Mouse (Mus musculus): ENCODE measurements around the gene Zbtb8os.
"Not testable (repeated sequence)": the region's sequence is repeated elsewhere in the genome, so short reads cannot be mapped to it uniquely, and the experiment has no call there.

The Zbtb8os gene

DNA sequence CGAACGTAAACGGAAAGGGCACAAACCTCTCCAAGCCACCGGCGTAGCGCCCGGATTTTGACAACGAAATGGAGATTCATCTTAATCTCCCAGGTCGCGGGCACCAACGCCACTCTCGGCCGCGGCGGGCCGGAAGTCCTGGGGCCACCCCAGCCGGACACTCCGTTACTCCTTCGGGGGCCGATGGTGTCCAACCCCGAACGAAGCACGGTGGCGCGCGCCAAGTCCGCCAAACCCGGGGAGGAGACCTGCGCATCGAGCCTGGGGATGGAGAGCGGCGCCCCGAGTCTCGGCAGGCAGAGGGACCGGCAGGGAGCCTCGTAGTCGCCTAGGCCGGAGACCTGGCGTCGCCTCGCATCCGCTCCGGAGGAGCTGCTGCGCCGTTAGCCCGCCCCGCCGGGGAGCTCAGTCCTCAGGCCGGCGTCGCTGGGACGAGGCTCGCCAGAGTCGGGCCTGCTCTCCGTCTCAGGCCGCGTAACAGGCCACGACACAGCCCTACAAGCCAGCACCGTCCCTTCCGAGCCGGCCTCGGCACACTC lies 749 bp upstream of the Zbtb8os start:
- DNase-seq = no peak

DNA sequence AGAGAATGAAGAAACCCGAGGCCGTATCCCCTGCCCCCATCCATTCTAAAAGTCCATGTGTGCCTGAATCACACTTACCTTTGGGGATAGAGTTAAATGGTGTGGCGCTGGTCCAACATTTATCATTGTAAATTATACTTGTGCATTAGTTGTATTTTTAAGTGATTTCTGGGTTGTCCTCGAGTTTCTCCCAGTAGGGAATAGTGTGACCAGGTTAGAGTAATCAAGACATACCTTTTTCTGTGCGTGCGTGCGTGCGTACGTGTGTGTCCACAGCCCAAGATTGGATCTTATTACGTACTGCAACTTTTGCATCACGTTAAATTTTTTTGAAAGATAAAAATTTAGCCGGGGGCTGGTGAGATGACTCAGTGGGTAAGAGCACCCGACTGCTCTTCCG lies 796 bp downstream of the Zbtb8os start:
- DNase-seq = no peak

DNA sequence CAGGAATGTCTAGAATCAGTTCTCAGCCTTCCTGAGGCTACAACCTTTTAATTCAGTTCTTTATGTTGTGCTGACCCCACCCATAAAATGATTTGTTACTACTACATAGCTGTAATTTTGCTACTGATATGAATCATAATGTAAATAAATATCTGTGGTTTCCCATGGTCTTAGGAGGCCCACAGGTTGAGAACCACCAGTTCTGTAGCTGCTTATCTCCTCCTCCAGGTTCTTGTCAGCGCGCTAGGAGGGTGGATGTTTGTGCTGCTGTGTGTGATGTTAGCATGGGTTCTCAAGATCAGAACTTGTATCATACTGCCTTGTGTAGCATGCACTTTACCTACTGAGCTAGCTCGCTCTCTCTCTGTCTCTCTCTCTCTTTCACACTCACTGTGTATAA lies 4.2 kb downstream of the Zbtb8os start:
- no peak for DNase-seq

DNA sequence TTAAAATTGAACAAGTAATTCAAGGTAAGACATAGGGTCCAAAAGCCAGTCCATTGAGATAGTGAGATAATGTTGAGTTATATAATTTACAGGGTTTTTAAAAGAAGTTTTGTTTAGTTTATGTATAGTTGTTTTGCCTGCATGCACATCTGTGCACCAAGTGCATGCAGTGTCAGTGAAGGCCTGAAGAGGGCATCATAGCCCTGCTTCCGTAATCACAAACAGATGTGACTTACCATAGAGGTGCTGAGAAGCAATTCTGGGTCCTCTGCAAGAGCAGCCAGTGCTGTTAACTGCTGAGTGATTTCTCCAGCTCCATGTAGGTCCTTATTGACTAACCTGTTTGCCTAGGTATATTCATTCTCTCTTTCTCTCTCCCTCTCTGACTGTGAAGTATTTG lies 6.4 kb downstream of the Zbtb8os start:
- DNase-seq = no peak

DNA sequence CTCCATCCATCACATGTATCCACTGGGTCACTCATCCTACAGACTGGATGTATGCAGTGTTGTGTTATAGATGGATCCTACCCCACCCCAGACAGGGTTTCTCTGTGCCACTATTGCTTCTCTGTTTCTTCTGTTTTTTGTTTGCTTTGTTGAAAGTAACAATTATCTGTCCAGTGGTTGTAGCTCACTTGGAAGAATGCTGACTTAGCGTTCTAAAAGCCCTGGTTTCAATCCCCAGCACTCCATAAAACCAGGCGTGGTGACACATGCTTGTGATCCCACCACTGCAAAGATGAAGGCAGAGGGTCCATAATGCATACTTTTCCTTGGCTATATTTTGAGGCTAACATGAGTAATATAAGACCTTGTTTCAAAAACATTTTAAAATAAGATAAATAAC lies 7.2 kb downstream of the Zbtb8os start:
- no peak for DNase-seq

DNA sequence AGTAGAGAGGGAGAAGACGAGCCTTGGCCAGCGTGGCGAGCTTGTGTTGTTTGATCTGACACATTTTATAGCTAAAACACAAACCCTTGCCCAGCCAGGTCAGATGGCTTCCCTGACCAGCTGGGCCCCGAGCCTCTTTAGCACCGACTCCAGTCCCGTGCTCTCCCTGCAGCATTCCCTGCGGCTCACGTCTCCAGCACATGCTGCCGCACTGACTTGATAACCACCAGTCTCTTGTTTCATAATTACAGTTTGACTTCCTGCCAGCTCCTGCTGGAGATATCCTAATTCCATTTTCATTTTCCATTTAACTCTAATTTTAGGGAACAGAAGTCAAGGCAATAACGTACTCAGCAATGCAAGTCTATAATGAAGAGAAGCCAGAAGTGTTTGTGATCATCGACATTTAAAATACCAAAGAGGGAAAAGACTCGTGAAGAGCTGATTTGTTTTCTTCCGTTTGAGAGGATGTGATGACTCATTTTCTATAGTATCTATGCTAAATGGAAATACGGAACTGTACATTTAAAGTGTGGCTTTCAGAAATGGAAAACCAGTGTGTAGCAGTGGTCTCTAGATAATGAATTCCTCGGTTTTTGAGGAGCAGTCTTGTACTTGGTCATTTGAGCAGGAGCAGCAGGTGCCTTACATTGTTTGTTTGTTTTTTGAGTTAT lies 11.1 kb downstream of the Zbtb8os start:
- DNase-seq = peak; percentile 25

DNA sequence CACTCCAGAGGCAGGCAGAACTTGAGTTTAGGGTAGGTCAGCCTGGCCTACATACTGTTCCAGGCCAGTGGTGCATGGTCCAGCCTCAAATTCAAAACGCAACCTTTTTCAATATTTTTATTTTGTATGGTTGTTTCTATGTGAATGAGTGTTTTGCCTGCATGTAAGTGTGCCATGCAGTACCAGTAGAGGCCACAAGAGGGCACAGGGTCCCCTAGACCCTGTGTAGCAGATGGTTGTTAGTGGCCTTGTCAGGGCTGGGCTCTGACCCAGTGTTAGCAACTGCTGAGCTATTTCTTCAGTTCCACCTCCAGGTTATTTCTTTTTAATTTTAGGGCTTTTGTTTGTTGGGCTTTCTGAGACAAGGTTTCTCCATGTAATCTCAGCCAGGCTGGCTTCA lies 15.1 kb downstream of the Zbtb8os start:
- peak; percentile 72 for DNase-seq

DNA sequence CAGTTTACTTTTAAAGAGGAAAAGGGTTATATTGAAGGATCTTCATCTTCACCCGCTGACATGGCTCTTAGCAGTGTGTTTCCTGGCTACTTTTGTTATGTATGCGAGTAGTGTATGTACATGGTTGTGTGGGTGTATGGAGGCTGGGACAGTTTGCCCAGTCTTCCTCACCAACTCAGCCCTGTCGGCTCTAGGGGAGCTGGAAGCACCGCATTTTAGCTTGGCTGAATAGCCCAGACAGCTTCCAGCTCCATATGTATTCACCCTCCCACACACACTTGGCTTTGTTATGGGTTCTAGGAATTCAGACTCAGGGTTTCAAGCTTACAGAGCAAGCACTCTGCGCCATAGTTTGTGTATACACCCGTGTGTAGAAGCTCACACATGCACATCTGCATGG lies 15.6 kb downstream of the Zbtb8os start:
- no peak for DNase-seq

DNA sequence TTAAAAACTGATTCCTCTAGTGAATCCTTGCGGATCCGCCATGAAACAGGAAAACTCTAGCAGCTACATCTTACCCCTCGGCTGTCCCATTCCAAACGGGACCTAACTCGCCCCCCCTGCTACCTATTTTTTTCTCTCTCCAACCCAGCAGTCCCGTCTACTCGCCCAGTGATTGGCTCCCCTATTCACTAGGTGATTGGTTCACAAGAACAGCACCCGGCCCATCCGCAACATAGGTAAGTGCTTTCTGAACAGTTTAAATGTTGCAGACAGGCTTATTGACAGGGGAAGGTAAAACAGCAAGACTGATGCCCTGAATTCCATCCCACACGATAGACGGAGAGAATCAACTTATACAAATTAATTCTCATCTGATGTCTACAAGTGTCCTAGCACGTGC lies 17.7 kb downstream of the Zbtb8os start:
- no peak for DNase-seq

DNA sequence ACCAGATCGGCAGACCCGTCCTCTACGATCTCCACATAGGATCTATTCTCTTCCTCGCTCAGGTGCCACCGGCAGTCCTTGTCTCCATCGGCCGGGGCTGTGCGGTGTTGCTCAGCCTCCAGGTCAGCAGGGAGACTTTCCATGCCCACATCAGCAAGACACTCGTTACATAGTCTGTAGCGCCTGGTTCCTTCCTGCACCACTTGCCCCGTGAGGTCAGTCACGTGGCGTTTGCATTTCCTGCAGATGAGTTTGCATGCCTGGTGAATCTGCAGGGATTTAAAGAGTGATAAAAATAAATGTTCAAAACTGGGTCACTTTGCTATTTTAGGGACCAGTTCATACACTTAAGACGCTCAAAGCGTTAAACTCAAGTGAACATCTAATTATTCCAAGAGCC lies 18.7 kb downstream of the Zbtb8os start:
- no peak for DNase-seq

DNA sequence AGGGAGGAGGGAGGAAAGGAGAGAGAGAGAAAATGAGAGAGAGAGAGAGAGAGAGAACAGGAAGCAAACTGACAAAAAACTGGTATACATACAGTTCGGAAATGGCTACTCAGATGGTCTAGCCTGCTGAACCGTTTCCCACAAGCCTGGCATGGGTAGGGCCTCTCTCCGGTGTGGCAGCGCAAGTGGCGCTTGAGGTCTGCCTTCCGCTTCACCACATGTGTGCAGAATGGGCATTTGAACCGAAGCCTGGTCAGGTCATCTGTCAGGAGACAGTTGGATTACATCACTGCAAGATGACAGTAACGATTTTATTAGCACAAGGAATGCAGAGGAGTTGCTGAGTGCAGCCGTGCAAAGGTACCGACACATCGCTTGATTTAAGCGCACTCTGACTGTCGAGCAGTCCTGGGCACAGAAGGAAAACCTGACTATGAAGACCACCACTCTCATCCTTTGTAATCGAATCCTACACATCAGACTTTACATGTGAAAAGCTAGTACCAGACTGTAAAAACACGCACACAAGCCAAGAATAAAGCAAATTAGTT lies 22.2 kb downstream of the Zbtb8os start:
- no peak for DNase-seq

DNA sequence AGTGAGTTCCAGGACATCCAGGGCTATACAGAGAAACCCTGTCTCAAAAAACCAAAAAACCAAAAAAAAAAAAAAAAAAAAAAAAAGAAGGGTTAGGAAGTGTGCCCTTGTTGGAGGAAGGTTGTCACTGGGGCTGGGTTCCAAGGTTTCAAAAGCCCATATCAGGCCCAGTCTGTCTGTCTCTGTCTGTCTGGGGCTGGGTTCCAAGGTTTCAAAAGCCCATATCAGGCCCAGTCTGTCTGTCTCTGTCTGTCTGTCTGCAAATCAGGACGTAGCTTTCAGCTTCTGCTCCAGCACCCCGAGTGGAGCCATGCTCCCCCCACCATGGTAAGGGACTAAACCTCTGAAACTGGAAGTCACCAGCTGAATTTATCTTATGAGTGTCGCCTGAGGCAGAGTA lies 26.7 kb downstream of the Zbtb8os start:
- not testable (repeated sequence) for DNase-seq

DNA sequence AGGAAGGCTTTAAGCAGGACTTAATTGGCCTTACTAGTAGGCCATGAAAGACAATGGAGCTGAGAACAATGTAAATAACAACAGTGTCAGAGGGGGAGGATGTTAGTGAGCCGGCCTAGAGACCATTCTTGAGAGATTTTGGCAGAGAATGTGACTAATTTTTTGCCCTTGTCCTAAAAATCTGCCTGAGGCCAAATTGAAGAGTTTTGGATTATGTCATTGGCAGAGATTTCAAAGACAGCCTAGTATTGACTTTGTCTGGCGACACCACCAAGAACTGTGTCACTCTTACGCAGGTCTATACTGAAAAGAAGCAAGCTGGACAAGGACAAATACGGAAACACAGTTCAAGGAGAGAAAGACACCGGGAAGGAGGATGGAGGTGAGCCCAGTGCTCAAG lies 27.3 kb downstream of the Zbtb8os start:
- no peak for DNase-seq

DNA sequence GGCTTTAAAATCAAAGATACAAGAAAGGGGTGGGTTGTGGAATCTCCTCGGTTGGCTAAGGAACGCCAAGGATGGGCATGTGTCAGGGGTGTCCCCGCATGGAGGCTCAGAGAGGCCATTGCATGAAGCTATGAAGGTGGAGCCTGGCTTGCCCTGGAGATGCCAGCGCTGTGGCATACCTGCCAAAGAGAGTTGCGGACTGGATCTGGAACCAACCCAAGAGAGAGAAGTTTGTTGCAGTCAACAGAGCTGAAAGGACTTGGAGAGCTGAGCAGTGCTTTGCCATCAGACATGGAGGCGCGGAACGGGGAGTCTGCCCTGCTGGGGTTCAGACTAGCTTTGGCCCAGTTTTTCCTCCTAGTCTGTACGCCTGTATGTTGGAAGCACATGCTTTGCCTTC lies 28.0 kb downstream of the Zbtb8os start:
- DNase-seq = no peak

DNA sequence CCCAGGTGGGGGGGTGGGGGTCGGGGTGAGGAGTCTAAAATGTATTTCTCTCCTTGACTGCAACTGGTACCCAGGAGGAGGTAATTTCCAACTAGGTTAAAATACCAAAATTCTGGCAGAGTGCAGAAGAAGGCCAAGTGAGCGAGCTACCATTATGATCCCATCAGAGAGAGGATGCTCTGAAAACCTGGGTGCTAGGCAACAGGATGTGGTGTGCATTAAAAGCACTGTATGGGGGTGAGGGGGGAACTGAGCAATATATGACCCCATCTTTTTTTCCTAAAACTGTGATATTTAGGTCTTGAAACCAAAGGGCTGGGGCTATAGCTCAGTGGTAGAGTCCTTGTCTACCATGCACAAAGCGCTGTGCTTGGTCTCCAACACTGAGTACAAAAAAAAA lies 28.9 kb downstream of the Zbtb8os start:
- no peak for DNase-seq

DNA sequence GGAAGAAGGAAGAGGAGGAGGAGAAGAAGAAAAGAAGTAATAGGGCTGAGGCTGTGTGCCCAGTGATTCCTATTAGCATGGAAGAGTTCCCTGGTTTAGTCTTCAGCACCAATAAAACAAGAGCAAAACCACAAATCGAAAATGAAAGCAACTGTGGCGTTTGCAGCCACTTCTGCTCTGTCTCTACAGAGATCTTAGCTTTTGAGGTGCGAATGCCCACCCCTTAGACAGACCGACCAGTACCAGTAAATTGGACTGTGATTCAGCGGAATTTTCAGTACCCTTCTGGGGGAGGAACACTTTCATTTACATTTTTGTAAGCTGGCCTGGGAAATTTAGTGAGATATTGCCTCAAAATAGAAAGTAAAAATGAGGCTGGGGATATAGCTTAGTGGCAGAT lies 29.7 kb downstream of the Zbtb8os start:
- no peak for DNase-seq

DNA sequence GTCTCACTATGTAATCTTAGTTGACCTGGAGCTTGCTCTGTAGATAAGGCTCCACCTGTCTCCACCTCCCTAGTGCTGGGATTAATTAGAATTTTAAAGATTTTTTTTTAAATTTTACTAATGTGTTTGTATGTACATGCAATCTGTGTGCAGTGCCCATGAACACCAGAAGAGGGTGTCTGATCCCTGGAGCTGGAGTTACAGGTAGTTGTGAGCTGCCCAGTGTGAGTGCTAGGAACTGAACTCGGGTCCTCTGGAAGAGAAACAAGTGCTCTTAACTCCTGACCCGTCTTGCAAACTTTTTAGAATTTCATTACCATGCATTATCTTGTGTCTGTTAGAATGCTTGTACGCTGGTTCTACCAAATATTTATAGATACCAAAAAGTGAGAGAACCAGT lies 35.9 kb downstream of the Zbtb8os start:
- no peak for DNase-seq

DNA sequence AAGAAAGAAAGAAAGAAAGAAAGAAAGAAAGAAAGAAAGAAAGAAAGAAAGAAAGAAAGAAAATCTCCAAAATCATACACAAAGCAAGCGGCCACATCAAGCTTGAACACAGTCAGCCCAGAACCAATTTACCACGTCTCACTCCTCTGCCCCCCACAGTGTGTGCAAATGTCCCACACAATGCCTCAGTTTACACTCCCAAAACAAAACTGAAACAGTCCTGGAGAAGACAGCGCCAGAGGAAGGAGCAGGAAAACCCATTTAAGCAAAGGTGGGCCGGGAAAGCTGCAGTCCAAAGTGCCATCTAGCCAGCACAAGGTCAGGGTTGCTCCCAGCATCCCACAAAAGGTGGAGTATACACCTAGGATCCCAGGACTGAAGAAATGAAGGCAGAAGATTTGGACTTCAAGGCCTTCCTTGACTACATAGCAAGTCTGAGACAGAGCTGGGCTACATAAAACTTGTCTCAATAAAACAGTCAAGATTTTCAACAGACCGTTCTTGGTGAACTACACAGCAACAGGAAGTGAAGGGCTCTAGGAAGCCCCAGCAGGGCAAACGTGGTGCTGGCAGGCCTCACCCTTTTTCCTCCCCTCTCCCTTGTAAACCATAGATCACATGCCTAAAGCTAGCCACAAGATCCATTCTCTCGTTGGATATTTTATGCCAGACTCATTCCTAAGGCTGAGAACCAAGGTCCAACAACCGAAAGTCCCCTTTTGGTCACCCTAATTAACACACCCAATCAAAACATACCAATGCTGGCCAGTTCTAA lies 37.9 kb downstream of the Zbtb8os start:
- DNase-seq = no peak

DNA sequence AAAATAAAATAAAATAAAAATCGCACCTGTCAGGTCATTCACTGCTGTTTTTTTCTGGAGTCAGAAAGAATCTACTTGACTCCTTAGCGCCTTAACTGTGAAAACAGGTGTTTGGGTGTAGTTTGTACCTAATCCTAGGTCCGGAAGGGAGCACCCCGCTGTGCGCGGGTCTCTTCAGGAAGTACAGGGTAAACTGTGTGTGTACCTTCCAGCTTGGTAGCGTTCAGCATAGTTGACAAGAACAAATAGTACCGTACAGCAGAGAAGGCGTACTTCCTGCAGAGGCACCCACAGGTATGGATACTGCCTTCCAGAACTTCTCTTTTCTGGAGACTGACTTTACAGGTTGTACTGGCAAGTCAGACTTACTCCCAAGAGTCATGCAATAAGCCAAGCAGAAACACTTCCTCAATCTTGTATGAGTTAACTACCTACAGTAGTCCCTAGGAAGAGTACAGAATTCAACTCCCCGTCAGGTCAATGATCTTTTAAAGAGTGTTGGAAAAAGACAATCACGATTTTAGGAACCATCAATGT lies 38.8 kb downstream of the Zbtb8os start:
- DNase-seq = no peak

DNA sequence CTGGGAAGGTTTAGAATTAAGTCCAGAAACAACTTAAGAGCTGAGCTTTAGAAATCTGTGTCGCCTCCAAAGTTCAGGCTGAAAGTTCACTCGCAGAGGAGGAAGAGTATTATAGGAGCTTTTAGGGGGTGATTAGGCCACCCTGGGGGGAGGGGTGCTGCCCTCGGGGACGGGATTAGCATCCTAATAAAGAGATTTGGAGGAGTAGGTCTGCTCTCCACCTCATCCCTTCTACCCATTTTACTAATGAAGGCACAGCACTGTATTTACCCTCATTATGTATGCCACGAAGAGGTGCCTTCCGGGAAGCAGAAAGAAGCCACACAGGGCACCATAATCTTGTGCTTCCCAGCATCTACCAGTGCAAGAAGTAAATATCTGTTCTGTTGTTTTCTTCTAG lies 39.5 kb downstream of the Zbtb8os start:
- DNase-seq = no peak

DNA sequence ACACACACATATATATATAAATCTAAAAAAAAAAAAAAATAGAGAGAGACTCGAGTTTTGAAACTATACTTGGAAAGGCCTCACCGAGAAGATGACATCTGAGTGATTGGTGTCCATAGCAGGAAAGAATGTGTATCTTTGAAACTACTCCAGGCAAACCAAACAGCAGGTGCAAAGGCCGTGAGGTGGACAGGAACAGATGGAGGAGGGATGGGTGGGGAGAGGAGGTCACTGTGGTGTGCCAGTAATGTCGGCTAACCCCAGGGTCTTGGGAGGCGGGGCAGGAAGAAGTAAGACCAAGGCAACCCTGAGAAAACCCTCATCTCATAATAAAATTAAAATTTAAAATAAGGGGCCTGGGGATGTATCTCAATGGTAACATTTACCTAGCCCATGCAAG lies 40.3 kb downstream of the Zbtb8os start:
- DNase-seq = no peak

DNA sequence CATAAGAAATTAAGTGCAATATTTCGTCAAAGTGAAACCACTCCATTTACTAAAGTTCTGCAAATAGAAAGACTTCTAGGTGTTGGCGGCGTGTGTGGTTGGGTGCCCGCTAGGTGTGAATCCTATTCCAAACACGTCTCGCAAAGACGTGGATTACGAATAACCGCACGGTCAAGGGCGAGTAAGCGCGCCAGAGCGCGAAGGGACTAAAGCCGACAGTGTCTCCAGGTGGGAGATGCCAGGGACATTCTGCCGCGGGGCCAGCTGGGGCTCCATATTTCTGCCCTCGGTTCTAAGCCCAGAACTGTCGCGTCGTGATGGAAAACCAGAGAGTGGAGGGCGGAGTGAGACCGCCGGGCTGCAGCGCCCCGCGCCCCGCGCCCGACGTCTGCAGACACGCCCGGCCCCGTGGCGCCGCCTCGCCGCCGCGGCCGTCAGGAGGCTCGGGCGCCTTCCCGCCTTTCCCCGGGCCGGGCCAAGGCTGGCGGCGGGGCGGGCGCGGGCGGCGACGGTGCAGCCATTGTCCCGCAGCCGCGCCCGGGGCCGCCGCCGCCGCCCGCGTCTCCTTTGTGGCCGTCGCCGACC lies 41.6 kb downstream of the Zbtb8os start:
- peak; percentile 51 for DNase-seq

DNA sequence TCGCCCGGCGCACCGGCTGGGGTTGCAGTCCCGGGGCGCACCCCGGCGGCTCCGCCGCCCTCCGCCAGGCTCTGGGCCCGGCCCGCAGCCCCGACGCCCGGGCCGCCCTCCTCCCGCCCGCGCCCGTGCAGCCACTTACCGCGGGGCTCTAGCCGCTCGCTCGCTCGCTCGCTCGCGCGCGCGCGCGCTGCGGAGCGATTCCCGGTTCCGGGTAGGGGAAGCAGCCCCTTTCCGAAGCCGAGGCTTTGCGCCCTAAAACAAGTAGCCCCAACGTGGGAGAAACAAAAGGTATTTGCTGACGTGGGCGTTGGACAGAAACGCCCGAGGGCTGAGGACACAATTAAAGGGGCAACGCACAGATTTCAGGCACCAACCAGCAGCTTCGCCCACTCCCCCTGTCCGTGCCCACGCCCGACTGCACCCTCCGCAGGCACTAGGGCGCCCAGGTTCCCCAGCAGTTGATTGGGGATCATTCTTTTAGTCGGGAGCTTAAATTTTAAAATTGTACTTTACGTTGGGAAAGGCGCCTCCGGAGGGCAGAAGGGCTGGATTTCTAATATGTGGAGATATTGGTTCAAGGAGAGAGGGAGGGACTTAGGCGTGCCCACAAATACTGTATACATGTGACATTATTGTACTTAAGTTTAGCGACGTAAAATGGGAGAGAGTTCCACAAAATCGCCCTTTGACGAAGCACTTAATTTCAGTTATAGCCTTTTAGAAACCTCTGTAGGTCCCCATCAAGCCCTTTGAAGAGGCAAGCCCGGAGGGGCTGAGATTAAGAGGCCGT lies 42.3 kb downstream of the Zbtb8os start, which contains the start of gene Zbtb8a:
TSS of gene Zbtb8a (minus strand) at position 516 of the 790 bp plus-strand sequence.
- DNase-seq = peak; percentile 49
